Mouse (Mus musculus): Measurements from ENCODE around the gene Tas2r134.

DNA sequence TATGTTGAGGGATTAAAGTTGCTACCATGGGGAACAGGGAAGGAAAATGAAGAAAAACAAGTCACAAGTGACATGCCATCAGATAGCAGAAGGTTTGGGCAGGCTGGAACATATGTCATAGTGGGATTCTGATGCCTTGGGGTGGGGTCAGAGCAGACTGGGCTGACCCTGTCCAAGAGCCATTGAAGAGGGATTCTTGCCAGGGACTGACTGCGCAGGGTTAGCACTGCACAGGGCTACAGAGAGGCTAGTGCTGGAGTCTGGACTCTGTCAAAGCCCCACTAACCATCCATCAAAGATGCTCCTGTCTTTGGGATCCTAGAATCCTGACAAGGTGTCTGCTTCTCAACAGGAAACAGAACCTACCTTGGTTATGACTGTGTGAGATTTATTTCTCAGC, 22.6 kb downstream of the Tas2r134 start:
- TF ChIP-seq CTCF (IDR thresholded peaks at IDR 0.05; ENCODE audit: insufficient read depth, low read length) (no peak), POLR2A (IDR thresholded peaks at IDR 0.05; ENCODE audit: borderline replicate concordance, extremely low read depth, low read depth, low read length) (no peak)
